Mouse (Mus musculus): Measurements from ENCODE around the gene Wnk4.

Gene Wnk4

DNA sequence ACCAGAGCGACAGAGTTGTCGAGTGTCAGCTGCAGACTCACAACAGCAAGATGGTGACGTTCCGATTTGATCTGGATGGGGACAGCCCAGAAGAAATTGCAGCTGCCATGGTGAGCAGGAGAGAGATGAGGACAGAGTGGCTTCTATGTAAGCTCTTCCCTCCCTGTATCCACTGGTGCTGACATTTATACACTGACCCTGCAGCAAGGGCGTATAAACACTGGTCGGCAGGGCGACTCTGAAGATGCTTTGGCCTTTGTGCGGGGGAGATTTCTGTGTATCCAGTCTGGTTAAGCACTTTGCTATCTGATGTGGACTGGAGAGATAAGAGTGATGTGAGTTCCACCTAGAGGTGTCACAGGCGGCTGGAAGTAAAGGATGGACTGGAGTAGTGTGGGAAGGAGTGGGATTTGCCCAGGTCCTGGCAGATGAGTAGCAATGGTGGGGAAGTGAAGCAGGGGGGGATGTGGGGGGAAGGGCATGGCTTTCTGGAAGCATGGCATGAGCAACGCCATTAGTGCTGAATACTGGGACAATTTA, 9.3 kb downstream of the Wnk4 start:
- in situ Hi-C loops (cut with MboI; ENCODE audit: unreplicated experiment in 2 of 2) = no loop called here

GRCm38 (mm10) chr11:101272446-101272845, 12.1 kb downstream of the Wnk4 start:
- in situ Hi-C loops (cut with MboI; ENCODE audit: unreplicated experiment in 2 of 2) = no loop called here

DNA sequence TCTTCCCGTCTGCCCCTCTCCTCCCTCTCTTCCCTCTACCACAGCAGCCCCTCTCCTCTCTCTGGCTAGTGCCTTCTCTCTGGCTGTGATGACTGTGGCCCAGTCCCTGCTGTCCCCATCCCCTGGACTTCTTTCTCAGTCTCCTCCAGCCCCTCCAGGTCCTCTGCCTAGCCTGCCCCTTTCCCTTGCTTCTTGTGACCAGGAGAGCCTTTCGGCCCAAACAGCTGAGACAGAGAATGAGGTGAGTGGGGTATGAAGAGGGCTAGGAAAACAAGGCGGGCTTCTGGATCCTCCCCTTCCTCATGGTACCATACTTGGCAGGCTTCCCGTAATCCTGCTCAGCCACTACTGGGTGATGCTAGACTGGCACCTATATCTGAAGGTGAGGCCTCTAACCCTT, 14.9 kb downstream of the Wnk4 start:
- in situ Hi-C loops (cut with MboI; ENCODE audit: unreplicated experiment in 2 of 2) = no loop called here

GRCm38 (mm10) chr11:101276319-101277070, 16.1 kb downstream of the Wnk4 start:
- in situ Hi-C loops (cut with MboI; ENCODE audit: unreplicated experiment in 2 of 2) = no loop called here

DNA sequence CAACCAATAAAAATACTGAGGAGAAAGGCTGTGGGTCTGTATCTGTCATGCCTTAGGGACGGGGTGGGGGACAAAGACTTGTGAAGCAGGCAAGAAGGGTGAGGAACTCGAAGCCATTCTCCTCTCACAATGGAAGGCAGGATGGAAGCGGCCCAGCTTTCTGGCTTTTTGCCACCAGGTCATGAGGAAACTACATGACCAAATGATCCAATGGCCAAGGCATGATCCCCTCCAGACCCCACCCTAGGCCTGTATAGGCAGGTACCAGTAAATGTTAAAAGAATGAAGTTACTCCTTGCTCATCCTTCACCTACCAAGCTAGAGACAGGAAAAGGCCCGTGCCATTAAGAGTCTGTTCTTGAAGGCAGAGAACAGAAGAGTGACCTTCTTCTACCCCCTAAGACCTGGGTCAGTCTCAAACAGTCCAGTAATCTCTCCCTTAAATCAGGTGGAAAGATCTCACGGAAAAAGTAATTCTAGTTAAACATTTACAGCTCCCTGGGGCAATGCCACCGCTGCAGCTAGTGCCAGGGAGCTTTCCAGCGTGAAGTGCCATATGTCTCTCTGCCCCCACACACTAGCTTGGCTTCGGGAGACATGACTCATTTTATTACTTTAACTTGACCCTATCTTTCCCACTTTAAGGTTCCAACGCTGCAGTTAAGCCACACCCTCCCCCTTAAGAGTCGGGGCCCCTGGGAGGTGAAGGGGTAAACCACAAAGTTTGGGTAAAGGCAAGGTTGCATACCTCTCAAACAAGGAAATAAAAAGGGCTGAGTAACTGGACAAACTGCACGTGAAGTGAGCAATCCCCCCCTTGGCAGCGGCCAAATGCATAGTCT, 17.2 kb downstream of the Wnk4 start:
- in situ Hi-C loops (cut with MboI; ENCODE audit: unreplicated experiment in 2 of 2) = no loop called here

- in situ Hi-C loops (cut with MboI; ENCODE audit: unreplicated experiment in 2 of 2) = no loop called here
Measured at GRCm38 (mm10) chr11:101278223-101279192, 18.1 kb downstream of the Wnk4 start, which contains the start of the genes Cntd1 and Coa3. TSS of gene Cntd1 (plus strand) at chr11:101279012. TSS of gene Coa3 (minus strand) at chr11:101279114.

- in situ Hi-C loops (cut with MboI; ENCODE audit: unreplicated experiment in 2 of 2) = no loop called here
Measured at GRCm38 (mm10) chr11:101279193-101279569, 18.8 kb downstream of the Wnk4 start.

DNA sequence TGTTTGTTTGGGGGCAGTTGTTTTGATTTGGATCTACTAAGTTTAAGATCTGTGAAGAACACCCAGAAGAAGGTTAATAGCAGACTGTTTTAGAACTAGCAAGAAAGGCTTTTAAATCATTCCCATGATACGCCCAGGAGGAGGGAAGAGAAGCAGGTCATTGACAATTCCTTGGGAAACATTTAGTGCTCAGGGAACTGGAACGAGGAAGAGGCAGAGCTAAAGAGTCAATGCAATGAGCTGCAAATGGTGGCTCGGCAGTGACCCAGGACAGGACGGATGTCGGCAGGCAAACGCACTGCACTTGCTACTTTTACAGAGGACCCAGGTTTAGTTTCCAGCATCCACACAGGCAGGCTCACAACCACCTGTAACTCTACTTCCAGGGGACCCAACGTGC, 20.5 kb downstream of the Wnk4 start:
- in situ Hi-C loops (cut with MboI; ENCODE audit: unreplicated experiment in 2 of 2) = no loop called here

DNA sequence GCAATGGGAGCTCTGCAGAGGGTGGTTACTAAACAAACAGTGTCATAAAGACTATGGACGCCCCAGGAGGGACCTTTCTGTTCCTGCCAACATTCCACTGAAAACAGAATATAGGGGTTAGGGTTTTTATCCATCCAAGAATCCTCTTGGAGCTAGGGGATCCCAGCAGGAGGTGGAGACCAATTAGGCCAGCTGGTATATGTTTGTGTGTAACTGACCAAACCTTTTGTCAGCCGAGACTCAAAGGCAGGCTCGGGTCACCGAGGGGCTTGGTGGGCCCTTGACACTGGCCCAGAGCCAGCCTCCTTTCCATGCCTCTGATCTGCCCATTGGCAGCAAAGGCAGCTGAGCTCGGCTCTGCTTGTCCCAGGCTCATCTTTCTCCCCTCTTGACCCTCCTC, 22.5 kb downstream of the Wnk4 start:
- in situ Hi-C loops (cut with MboI; ENCODE audit: unreplicated experiment in 2 of 2) = no loop called here

DNA sequence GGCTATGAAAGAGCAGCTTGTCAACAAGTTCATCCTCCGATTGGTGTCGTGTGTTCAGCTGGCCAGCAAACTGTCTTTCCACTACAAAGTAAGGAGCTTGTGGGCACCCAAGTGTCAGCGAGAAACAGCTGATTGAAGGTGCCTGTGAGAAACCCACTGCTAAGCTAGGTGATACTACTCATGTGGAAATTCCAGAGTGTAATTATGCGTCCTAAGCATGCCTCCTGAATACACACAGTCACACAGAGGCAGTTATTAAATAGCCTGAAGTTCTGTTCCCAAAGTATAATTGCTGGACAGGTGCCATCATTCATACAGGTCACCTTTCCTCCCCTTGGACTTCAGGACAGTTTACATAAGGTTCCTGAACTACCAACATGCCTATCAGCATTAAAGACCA, 23.4 kb downstream of the Wnk4 start:
- in situ Hi-C loops (cut with MboI; ENCODE audit: unreplicated experiment in 2 of 2) = no loop called here

- in situ Hi-C loops (cut with MboI; ENCODE audit: unreplicated experiment in 2 of 2) = no loop called here
Measured at GRCm38 (mm10) chr11:101287306-101287705, 26.9 kb downstream of the Wnk4 start.

DNA sequence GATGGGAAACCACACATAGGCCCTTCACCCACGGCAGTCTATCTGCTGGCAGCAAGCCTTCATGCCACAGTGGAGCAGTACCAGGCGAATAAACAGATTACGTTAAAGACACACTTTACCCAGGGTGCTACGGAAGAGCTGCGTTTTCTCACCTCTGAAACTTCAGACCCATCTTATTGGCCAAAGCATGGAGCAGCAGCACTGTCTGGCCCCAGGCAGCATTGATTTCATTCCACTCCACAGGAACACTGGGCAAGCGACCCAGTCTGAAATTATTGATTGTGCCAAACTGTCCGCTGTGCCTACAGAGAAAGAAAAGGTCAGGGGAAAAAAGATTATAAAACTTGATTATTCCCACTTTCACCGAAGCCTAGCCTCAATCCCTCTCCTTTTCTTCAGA, 30.9 kb downstream of the Wnk4 start:
- in situ Hi-C loops (cut with MboI; ENCODE audit: unreplicated experiment in 2 of 2) = no loop called here

DNA sequence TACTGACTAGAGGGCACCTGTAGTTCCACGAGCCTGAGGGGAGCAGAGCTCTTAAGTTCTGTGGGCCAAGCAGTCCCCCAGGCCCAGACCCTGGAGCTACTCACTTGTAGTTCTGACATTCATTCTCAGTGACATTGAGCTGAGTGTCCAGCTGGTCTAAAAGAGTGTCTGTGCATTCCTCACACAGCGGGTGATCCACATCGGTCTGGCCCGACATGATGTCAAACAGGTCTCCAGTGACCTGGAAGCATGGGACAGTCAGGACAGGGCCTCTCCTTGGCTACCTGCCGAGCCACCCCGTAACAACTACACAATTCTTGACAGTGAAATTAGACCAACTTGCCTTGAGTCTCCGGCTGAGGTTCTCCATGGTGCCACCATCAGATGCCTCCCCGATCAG, 34.8 kb downstream of the Wnk4 start:
- in situ Hi-C loops (cut with MboI; ENCODE audit: unreplicated experiment in 2 of 2) = no loop called here

DNA sequence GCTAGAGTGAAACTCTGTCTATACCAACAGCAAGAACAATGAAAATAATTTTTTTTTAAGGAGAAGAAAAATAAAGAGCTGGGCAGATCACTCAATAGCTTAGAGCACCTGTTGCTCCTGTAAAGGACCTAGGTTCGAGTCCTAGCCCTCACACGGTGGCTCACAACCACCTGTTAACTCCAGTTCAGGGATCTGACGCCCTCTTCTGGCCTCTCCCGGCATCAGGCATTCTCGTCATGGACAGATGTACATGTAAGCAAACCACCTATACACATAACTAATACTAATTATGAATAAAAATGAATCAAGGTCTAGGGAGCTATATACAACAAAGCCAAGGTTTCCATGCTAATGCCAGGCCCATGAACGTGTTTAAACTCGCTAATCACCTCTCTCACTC, 40.5 kb downstream of the Wnk4 start:
- in situ Hi-C loops (cut with MboI; ENCODE audit: unreplicated experiment in 2 of 2) = loop anchor here (5.0 to 10.0 kb wide), 2 partner anchors 86 to 89 kb away; no protein-coding TSS in a partner anchor

DNA sequence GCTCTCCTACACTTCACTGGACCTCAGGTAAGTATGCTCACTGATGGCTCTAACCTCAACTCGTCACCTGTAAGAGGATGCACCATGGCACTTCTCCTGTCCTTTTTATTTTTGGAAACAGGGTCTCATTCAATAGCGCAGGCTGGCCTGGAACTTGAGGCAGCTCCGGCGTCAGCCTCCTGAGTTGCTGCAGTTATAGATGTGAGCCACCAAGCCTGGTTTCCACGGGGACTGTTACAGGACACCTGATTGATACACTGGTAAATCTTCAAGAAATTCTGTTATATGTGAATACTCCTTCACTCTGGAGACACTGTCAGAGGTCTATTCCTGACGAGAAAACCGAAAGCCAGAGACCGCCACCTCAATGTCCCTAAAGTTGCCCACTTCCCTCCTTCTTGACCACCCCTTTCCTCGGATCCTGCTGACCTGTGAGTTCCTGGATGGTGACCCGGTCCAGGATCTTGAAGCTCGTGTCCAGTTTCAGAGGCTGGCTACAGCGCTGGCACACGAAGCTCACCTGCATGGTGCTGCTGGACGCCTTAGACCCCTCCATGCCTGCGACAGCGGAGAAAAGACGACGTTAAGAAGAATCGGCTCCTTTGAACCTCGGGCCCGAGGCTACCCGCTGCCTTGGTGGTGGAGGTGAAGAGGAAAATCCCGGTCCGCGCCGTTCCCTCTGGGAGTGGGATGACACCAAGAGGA, 41.1 kb downstream of the Wnk4 start:
- in situ Hi-C loops (cut with MboI; ENCODE audit: unreplicated experiment in 2 of 2) = loop anchor here (5.0 to 10.0 kb wide), 2 partner anchors 87 to 89 kb away; no protein-coding TSS in a partner anchor

- in situ Hi-C loops (cut with MboI; ENCODE audit: unreplicated experiment in 2 of 2) = loop anchor here (5.0 to 10.0 kb wide), 2 partner anchors 87 to 90 kb away; no protein-coding TSS in a partner anchor
Measured at GRCm38 (mm10) chr11:101302004-101302798, 41.8 kb downstream of the Wnk4 start, which contains the start of gene Becn1. TSS of gene Becn1 (minus strand) at chr11:101302286.

GRCm38 (mm10) chr11:101307744-101308143, 47.4 kb downstream of the Wnk4 start:
- in situ Hi-C loops (cut with MboI; ENCODE audit: unreplicated experiment in 2 of 2) = loop anchor here in 1 of 2 experiments (10.0 kb wide), 1 partner anchor 93 kb away; no protein-coding TSS in a partner anchor

GRCm38 (mm10) chr11:101311083-101311482, 50.7 kb downstream of the Wnk4 start:
- in situ Hi-C loops (cut with MboI; ENCODE audit: unreplicated experiment in 2 of 2) = no loop called here

DNA sequence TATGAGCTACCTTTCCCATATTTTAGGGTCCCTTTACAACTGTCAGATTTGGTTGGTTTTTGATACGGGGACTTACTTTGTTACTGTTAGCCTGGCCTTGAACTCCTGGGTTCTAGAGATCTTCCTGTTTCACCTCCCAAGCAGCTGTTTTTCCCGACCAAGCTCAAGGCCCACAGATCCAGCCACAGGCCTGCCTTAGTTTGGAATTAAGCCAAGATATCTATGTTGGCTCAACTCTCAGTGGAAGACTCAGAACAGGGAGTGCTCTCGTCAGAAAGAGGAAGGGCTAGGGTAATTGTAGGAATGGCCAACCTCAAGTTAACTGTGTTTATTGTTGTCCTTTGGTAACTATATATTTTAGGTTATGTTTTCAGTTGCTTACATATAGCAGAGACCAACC, 51.8 kb downstream of the Wnk4 start:
- in situ Hi-C loops (cut with MboI; ENCODE audit: unreplicated experiment in 2 of 2) = no loop called here

All from v-Abl transformed pro-B cells (cell line).